Mouse (Mus musculus) common myeloid progenitor, adult 5-6 weeks (primary cell): ENCODE measurements around the gene Gm7257. TPM values are rescaled to one million over a fixed set of nuclear protein-coding genes. Genes with fewer than 3 reads are reported as not detected.

Source experiments
- ATAC-seq: replicated peaks from 2 replicates; pipeline ENCODE4 v1.8.0; 2016; ENCODE audit warnings: low read depth, mild to moderate bottlenecking, moderate TSS enrichment, inconsistent platforms; ENCODE audit not compliant: poor library complexity, severe bottlenecking
- total RNA-seq: library from RNA; stranded (forward); fragments of 200-1000, 187-1606 nt; gene quantifications from 2 replicates; pipeline ENCODE4 v1.2.3, GENCODE M21; 2017

Gm7257 gene
- total RNA-seq, result not detected in 2 replicates

DNA sequence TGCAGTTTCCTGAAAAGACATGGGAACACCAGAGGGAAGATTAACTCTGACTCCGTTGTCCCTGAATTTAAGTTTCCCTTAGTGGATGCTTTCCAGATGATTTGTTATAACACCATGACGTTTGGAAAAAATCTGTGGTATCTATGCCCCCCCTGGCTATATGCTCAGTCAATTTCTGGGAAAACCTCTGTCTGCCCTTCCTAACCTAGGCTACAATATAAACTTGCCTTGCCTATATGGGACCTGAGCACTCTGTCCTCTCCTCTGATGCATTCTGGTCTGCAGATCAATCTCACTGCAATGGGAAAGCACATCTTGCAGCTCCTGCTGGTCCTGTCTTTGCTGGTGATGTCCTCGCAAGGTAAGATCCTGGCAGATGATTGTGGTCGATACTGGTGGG is at the start of gene Gm7257:
Gene Gm7257 (plus strand): TSS at position 301 of the 400 bp plus-strand sequence.
- no peak for ATAC-seq

DNA sequence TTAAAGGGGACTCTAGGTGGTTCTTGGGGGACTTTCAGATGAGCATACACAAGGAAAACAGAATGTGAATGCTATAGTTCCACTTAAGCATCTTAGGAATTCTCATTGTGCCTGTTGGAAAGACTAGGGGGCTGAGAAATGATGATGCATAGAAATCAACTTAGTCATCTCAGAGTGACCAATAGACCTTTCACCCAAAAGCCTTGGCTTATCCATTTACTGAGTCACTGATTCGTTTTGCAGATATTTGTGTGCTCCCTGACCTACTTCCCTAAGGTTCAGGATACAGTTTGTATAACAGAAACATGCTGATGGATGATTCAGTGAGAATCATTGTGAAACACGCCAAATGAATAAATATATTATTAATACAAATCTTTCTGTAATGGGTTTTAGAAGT is 28.7 kb upstream of the Gm7257 start:
- no peak for ATAC-seq

DNA sequence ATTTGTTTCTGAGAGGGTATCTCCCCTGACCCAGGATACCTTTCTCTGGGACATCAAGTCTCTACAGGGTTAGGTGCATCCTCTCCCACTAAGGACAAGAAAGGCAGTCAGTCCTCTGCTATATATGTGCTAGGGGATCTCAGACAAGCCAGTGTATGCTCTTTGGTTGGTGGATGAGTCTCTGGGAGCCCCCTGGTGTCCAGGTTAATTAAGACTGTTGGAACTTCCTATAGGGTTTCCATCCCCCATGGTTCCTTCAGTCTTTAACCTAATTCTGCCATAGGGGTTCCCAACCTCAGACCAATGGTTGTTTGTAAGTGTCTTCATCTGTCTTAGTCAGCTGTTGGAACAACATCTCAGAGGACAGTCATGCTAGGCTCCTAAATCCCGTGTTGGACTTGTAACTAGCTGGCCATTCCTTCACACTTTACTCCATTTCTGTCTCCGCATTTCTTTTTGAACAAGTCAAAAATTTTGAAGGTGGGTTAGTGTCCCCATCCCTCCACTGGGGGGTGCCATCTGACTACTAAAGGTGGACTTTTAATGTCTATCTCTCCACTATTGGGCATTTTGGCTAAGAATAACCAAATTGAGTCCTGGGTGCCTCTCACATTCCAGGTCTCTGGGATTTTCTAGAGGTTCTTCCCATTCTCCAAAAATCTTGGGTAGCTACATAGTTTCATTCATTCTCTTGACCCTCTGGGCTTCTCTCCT is 3.5 kb downstream of the Gm7257 start:
- ATAC-seq, result 0 out of 2 replicates have a peak, but pooled peaks have one; percentile 15

DNA sequence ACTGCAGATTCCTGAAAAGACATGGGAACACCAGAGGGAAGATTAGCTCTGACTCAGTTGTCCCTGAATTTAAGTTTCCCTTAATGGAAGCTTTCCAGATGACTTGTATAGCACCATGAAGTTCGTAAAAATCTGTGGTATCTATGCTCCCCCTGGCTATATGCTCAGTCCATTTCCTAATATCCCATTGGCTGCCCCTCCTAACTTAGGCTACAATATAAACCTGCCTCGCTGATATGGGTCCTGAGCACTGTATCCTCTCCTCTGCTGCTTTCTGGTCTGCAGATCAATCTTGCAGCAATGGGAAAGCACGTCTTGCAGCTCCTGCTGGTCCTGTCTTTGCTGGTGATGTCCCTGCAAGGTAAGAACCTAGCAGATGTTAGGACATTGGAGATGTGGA is 43.7 kb downstream of the Gm7257 start, which contains the start of gene Gm9513:
Gene Gm9513 (plus strand): TSS at position 301 of the 400 bp plus-strand sequence.
- no peak for ATAC-seq

Other genes with a start within 250 kb of the Gm7257 start
- gene Gm9513, start 43.8 kb downstream of the Gm7257 start, total RNA-seq, result not detected in 2 replicates
- gene Gm5615, start 110.1 kb downstream of the Gm7257 start, total RNA-seq, result not detected in 2 replicates
- gene Gm17689, start 150.8 kb downstream of the Gm7257 start, total RNA-seq, result not detected in 2 replicates
- not detected in 2 replicates for gene A630095E13Rik, start 211.5 kb downstream of the Gm7257 start, total RNA-seq